Mouse (Mus musculus): ENCODE results near the gene Olfr1414. TPM values are rescaled to one million over a fixed set of nuclear protein-coding genes. Genes with fewer than 3 reads are reported as not detected.
A peak's percentile ranks its signal among the peaks of the same experiment; 100 is the strongest.
"Not testable (repeated sequence)": the region's sequence is repeated elsewhere in the genome, so short reads cannot be mapped to it uniquely, and the experiment has no call there.

Olfr1414 gene
- not detected for total RNA-seq (2021)
- long read RNA-seq, result 0 reads

DNA sequence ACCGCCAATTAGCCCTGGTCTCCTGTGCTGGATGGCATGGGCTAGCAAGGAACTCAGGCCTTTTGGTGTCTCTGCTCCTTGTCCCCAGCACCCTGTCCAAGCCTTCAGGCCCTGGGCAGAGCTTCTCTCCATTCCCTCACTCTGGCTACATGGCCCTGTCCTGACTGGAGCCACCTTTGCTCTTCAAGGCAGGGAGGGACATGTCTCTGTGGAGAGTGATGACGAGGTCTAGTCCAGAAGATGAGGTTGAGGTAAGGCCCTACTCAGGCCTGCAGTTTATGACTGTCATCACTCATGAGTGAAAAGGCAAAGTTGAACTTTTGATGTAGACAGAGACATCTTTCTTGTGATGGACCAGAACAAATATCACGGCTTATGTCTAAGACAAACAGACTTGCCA, at the start of gene Olfr1414:
Gene Olfr1414 (minus strand): TSS at position 101 of the 400 bp plus-strand sequence.
- no peak for DNase-seq (ENCODE audit: low spot score in 2 of 2)

DNA sequence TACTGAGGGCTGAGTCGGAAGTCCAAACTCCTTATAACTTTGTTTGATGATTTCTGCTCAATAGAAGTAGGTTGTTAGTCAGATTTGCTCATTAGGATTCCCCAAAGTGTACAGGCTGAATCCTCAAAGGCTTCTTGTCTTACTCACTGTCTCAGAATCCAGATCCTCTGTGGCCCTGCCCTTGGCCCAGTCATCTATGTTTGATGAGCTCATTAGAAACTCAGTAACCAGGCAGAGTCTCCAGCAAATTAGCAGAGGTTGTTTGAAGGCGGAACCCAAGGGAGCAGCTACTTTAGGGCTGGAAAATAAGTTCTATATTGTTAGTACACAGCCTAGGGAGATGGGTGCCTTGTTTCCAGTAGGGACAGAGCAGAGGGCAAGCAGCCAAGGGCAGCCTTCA, 27.5 kb upstream of the Olfr1414 start:
- no peak for DNase-seq (ENCODE audit: low spot score in 2 of 2)

DNA sequence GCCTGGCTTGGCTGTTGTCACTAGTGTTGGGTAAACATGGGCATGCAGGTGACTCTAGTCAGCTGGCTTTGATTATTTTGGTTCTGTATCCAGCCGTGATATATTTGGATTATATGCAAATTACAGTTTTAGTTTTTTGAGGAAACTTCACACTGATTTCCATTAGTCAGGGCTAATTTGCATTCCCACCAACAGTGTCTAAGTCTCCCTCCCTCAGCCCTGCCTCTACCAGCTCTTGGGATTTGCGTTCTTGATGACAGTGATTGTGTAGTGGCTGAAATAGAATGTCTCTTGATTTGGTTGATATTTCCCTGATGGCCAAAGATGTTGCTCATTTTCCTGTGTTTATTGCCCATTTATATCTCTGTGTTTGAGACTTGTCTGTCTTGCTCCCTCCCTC, 20.6 kb upstream of the Olfr1414 start:
- DNase-seq (ENCODE audit: low spot score in 2 of 2), result no peak

DNA sequence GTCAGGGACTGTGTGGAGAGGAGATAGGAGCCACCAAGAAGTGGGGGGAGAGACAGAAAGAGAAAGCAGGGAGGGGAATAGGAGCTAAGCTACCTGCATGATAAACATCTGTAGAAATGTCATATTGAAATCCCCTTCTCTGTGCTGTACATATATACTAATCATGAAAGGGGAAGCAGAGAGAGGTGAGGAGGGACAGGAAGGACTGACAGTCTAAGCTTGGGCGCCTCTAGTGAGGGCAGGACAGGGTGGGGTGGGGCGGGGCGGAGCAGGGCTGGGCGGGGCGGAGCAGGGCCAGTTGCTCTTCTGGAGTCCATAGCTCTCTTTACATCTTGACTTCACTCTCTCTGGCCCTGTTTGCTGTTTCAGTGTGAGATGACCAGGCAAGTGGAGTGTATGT, 18.5 kb upstream of the Olfr1414 start:
- no peak for DNase-seq (ENCODE audit: low spot score in 2 of 2)

DNA sequence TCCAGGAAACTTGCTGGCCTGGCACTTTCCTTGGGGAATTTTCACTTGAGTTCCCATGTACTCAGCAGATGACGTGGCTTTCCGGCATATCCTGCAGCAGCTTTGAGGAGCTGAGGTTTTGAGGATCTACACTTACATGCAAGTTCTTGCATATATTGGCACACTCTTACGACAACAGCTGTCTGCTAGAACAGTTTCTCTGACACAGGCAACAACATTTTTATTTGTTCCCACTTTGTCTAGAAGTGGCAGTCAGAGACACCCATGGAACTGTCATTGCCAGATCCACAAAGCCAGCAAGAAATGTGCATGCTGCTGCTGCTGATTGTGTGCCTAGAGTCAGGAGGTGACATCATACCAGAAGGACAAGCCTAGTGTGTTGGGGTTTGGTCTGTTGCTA, 5.3 kb upstream of the Olfr1414 start:
- no peak for DNase-seq (ENCODE audit: low spot score in 2 of 2)

DNA sequence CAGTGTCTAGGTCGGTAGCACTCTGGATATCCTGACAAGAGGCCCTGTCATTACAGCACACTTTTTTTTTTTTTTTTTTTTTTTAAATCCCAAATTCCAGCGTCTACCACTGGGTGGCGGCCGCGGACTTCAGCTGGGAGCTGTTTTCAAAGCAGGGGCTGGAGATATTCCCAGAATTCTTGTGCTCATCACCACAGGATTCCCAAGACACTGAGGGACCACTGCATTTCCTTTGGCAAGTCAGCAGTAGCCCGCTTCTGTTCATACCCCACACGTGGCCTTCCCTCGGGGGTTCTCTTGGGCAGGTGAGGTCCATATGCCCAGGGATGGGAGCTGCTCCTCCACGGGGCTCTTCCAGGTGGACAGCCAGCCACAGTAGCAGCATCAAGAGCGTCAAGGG, 2.9 kb upstream of the Olfr1414 start:
- peak; percentile 25 to 61 for DNase-seq (ENCODE audit: low spot score in 2 of 2)

DNA sequence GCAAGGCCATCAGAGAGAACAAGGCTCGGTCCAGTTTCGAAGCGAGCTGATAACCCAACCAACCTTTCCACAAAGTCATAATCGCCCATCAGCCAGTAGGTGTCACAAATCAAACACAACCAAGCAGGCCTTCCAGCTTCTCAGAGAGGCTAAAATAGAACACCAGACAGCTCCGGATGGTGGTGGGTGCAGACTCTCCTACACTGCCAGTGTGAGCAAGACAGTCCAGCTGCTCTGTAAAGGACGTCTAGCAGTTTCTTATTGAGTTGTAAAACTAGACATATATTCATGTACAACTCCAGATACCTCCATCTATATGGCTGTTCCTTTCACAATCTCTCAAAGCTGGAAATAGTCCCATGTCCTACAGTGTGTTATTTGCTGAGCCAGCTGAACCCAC, 585 bp upstream of the Olfr1414 start:
- DNase-seq (ENCODE audit: low spot score in 2 of 2), result peak in 1 of 2 experiments; percentile 57

DNA sequence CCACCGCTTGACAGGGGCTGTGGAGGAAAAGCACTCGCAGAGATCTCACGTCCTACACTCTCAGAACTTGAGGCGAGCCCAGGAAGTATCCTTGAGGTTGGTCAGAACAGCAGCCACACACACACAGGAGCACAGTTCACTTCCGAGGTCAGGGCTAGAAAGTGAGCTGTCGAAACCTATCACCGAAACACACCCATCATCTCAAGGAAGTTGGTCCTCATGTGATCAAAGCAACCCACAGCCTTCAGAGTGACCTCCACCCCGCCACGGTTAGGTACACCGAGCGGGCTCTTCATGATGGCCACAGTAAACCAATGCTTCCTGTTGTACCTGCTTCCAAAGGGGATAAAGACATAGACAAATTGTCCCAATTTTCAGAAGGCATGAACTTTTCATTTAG, 3.1 kb downstream of the Olfr1414 start:
- DNase-seq (ENCODE audit: low spot score in 2 of 2), result no peak

DNA sequence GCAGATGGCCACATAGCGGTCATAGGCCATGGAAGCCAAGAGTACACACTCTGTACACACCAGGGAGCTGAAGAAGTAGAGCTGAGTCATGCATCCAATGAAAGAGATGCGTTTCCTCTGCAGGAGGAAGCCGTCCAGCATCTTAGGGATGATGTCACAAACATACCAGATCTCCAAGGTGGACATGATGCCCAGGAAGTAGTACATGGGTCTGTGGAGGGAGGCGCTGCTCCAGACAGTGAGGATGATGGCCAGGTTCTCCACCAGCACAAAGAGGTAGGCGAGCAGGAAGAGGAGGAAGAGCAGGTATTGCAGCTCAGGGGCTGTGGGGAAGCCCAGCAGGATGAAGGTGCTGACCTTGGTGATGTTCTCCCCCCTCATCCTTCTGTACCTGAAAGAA, 6.8 kb downstream of the Olfr1414 start:
- DNase-seq (ENCODE audit: low spot score in 2 of 2), result not testable (repeated sequence)

DNA sequence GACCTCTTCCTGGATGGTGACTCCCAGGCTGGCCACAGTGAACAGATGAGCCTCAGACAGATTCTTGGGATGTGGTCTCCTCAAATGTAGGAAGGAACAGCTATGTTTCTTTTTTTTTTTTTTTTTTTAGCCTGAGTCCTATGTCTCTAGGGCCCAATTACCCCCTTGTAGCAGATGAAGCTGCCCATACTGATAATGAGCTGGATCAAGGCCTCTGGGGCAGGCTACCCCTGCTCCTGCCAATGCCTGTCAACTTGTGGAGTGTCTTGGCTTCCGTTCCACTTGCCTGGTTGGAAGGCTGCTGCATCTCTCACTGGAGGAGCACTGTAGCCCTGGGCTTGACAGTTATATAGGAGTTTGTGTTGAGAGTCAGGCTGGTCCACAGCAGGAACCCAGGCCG, 22.5 kb downstream of the Olfr1414 start, which contains the start of gene Olfr1415:
Gene Olfr1415 (minus strand): TSS at position 101 of the 400 bp plus-strand sequence.
- DNase-seq (ENCODE audit: low spot score in 2 of 2), result no peak

DNA sequence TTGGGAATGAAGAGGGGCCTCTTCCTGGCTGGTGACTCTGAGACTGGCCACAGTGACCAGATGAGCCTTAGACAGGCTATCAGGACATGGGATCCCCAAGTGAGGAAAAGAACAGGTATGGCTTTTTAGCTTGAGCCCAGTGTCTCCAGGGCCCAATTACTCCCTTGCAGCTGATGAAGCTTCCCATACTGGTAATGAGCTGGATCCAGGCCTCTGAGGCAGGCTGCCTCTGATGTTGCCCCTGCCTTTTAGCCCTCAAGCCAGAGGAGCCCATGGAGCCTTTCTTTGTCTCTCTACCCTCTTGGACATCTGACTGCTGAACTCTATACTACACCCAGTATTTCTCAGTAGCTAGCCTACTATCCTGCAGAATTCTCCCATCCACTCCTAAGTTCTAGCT, 33.4 kb downstream of the Olfr1414 start, which contains the start of gene Olfr1416:
Gene Olfr1416 (minus strand): TSS at position 101 of the 400 bp plus-strand sequence.
- DNase-seq (ENCODE audit: low spot score in 2 of 2), result no peak

DNA sequence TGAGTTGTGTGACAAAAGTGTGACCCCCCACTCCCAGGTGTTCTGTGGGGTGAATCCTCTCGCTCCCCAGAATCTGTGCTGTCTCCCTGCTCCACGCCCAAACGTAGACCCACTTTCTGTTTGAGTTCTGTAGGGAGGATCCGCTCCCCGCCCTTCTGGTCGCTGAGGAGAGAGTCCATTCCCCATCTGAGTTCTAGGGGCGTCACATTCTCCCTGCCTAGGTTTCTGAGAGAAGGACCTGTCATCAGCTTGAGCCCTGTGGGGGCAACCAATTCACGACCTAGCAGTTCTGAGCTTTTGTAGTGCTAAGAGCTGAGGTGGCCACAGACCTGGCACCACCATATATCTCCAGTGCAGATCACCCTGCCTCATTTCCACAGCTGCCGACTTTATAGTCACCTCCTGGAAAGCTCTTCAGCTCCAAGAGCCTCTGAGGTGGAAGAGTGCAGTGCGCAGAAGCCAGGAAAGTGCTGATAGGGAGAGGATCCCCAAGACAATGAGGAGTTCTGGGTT, 44.3 kb downstream of the Olfr1414 start:
- peak in 1 of 2 experiments; percentile 13 for DNase-seq (ENCODE audit: low spot score in 2 of 2)

DNA sequence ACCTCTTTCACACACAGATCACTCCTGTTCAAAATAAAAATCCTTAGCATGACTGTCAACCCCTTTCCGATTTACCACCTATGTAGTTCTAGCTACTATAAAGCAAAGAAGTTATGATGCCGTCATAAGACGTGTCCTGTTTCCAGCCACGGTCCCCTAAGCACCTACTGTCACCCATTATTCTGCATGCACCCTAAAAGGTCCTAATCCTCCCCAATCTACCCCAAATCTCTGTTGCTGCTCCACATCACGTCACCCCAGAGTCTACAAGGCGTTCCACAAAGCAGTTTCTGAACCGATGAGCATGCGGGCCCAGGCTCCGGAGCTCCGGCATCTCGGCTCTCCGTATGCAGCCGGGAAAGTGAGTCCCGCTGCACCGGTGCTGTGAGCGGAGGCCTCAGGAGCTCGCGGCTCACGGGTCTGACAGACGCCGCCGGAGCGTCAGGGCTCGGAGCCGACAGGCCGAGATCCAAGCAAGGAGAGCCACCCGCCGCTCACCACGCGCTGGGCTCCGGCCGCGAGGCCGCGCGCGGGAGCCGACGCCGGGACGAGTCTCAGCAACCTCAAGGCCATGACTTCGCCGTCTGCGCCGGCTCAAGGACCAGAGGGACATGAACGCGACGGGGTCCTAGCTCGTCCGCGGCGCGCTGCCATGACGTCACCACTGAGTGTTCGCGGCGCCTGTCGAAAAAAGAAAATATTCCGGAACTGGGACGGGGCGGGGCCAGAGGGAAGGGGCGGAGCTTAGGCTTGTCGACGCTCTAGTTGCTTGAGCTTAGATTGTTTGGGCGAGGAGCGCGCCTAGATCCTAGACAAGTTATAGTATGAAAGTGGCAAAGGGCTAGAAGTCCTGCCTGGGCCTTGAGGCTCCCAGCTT, 45.1 kb downstream of the Olfr1414 start, which contains the start of gene Ndufa10:
Gene Ndufa10 (minus strand): TSS at position 696 of the 877 bp plus-strand sequence.
- peak; percentile 86 to 94 for DNase-seq (ENCODE audit: low spot score in 2 of 2)

DNA sequence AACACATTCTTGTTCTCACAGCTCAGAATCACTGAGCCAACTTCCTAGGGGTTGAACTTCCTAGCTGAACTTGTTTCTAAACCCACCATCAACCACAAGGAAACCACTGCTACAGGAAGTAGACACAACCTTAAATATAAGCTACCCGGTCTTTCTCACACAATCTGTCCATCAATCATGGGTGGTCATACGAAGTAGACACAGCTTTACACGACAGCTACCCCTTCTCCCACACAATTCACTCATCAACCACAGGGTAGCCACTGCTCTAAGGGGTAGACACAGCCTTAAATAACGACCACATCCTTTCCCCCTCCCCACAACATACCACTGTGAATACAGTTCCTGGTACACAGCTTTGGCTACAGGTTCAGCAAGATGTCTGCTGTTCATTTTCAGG, 49.6 kb downstream of the Olfr1414 start:
- DNase-seq (ENCODE audit: low spot score in 2 of 2), result no peak

DNA sequence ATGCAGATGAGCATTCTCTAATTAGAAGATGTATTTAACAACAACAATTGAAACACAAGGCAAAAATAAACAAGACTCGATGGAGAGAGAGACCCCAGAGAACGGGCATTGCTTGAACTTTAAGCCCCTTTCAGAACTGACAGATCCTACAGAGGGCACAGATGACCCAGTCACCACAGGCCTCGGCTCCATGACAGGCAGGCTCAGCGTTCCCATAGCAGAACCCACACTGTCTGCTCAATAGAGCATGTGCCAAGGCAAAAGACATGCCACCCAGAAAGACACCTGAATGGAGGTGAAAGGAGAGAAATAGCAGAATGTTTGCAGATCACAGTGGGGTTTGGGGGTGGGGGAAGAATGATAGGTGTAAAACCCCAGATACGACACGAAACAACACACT, 60.0 kb downstream of the Olfr1414 start:
- DNase-seq (ENCODE audit: low spot score in 2 of 2), result no peak

DNA sequence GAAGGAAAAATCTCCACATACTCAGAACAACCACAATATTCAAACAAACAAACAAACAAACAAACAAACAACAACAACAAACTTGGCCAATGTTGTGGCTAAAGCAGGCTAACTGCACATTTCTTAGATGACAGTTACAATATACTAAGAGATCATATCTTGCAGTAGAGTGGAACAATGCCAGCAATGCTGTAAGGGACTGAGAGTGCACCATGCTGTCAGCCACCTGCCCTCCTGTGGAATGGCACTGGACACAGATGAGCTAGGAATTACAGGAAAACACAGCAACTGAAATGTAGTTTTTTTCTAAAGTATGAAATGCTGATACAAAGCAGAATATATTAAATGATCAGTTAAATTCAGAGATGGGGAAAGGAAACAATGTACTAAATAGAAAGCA, 60.7 kb downstream of the Olfr1414 start:
- DNase-seq (ENCODE audit: low spot score in 2 of 2), result no peak

Small RNA genes within 50 kb of the gene (microRNA-seq; reads per million reads assigned to microRNA genes)
- gene Mir6900, result 3.2 to 4.7 reads per million in 2 experiments

Other genes with a start within 250 kb of the Olfr1414 start
- 100 to 1,000 TPM; 249 to 266 TPM for gene Ndufa10, start 44.8 kb downstream of the Olfr1414 start, total RNA-seq (2021)
- not detected for gene Olfr1416, start 33.5 kb downstream of the Olfr1414 start, total RNA-seq (2021)
- gene Olfr1415, start 22.6 kb downstream of the Olfr1414 start, total RNA-seq (2021), result not detected
- gene Olfr1413, start 52.7 kb upstream of the Olfr1414 start, total RNA-seq (2021), result not detected
- gene Olfr1412, start 67.1 kb upstream of the Olfr1414 start, total RNA-seq (2021), result not detected
- not detected for gene Olfr1411, start 75.8 kb upstream of the Olfr1414 start, total RNA-seq (2021)
- not detected for gene Olfr1410, start 87.1 kb upstream of the Olfr1414 start, total RNA-seq (2021)
- gene Olfr12, start 99.1 kb upstream of the Olfr1414 start, total RNA-seq (2021), result not detected
- 100 to 1,000 TPM; 321 to 334 TPM for gene Cops9, start 123.3 kb upstream of the Olfr1414 start, total RNA-seq (2021)
- 1 to 10 TPM in 1 of 2 experiments, under 1 TPM in 1; 0.91 to 1.0 TPM for gene Otos, start 130.2 kb upstream of the Olfr1414 start, total RNA-seq (2021)

All from layer of hippocampus, adult 18-20 months (tissue).